8 mouse cellular contexts compared by ENCODE assay signal in genomic region chr12:108892989-108893714, GRCm38 (mm10). TPM values are rescaled to one million over a fixed set of nuclear protein-coding genes. Genes with fewer than 3 reads are reported as not detected.
DNase-seq lines count a peak whose midpoint lies in the region; ATAC-seq lines count a peak whose summit lies in the region.

TSS of gene Wdr25 (plus strand) at chr12:108893631.

- WGBS in heart, embryonic 15.5 days: 16% methylated on average over 12 of the region's 12 CpGs
- 23% methylated on average over 12 of the region's 12 CpGs for WGBS in limb, embryonic 12.5 days
- WGBS in midbrain, embryonic 15.5 days: 22% methylated on average over 12 of the region's 12 CpGs

- H3K4me3 ChIP-seq in brown adipose tissue, adult 24 weeks (ENCODE audit: insufficient read depth, low read depth, low read length): peak within 1 kb of the TSS; percentile 76
- H3K4me3 ChIP-seq in heart, embryonic 15.5 days: peak within 1 kb of the TSS; percentile 86
- peak within 1 kb of the TSS; percentile 88 for H3K4me3 ChIP-seq in limb, embryonic 12.5 days (replicated peaks)
- peak within 1 kb of the TSS; percentile 57 for H3K4me3 ChIP-seq in midbrain, embryonic 15.5 days

- no peak for DNase-seq in layer of hippocampus, postnatal 25 days (ENCODE audit: extremely low spot score in 1 of 2, low spot score in 1 of 2)
- no peak for DNase-seq in layer of hippocampus, postnatal 10 days (ENCODE audit: low spot score in 2 of 2)
- DNase-seq in right cerebral cortex, postnatal 4 days: no peak
- DNase-seq in gastrocnemius, adult 8-10 months (ENCODE audit: low spot score in 2 of 2): no peak

- peak within 1 kb of the TSS; percentile 80 for H3K27ac ChIP-seq in brown adipose tissue, adult 24 weeks (replicated peaks; ENCODE audit: low read depth, low read length)
- H3K27ac ChIP-seq in heart, embryonic 15.5 days: 0 out of 2 replicates have a peak within 1 kb of the TSS, but pooled peaks have one; percentile 11
- H3K27ac ChIP-seq in limb, embryonic 12.5 days: no peak within 1 kb of the TSS
- H3K27ac ChIP-seq in midbrain, embryonic 15.5 days: peak within 1 kb of the TSS; percentile 64

- no peaks in the 10 kb centered on the region for H3K9me3 ChIP-seq in heart, embryonic 15.5 days (replicated peaks)
- H3K9me3 ChIP-seq in limb, embryonic 12.5 days: no peaks in the 10 kb centered on the region
- no peaks in the 10 kb centered on the region for H3K9me3 ChIP-seq in midbrain, embryonic 15.5 days

- peaks cover 9% of the 10 kb centered on the region; the same call in 1 of the 2 replicates for H3K36me3 ChIP-seq in heart, embryonic 15.5 days
- peaks cover 20% of the 10 kb centered on the region for H3K36me3 ChIP-seq in limb, embryonic 12.5 days
- peaks cover 3% of the 10 kb centered on the region for H3K36me3 ChIP-seq in midbrain, embryonic 15.5 days (replicated peaks)

- H3K9ac ChIP-seq in heart, embryonic 15.5 days: peak within 1 kb of the TSS; percentile 80
- H3K9ac ChIP-seq in limb, embryonic 12.5 days (replicated peaks): peak within 1 kb of the TSS; percentile 72
- peak within 1 kb of the TSS; percentile 55 for H3K9ac ChIP-seq in midbrain, embryonic 15.5 days

- no peaks in the 10 kb centered on the region for H3K27me3 ChIP-seq in heart, embryonic 15.5 days
- H3K27me3 ChIP-seq in limb, embryonic 12.5 days: no peaks in the 10 kb centered on the region
- H3K27me3 ChIP-seq in midbrain, embryonic 15.5 days (replicated peaks): no peaks in the 10 kb centered on the region

- H3K4me1 ChIP-seq in brown adipose tissue, adult 24 weeks (ENCODE audit: control insufficient read depth, insufficient read depth, insufficient read length, low read length): peaks cover 4% of the 10 kb centered on the region; the same call in 1 of the 2 replicates
- peaks cover 14% of the 10 kb centered on the region for H3K4me1 ChIP-seq in heart, embryonic 15.5 days (replicated peaks)
- peaks cover 21% of the 10 kb centered on the region for H3K4me1 ChIP-seq in limb, embryonic 12.5 days (replicated peaks)
- peaks cover 24% of the 10 kb centered on the region for H3K4me1 ChIP-seq in midbrain, embryonic 15.5 days

- peak within 1 kb of the TSS; percentile 79 for H3K4me2 ChIP-seq in heart, embryonic 15.5 days
- peak within 1 kb of the TSS; percentile 97 for H3K4me2 ChIP-seq in limb, embryonic 12.5 days
- H3K4me2 ChIP-seq in midbrain, embryonic 15.5 days: peak within 1 kb of the TSS; percentile 89

- no peak for ATAC-seq in heart, embryonic 15.5 days (replicated peaks; ENCODE audit: insufficient number of reproducible peaks, insufficient read depth, low FRiP score, low read depth)
- ATAC-seq in limb, embryonic 12.5 days (ENCODE audit: insufficient number of reproducible peaks, insufficient read depth, low FRiP score, low TSS enrichment, low read depth): no peak
- no peak for ATAC-seq in midbrain, embryonic 15.5 days (replicated peaks)

RNA-seq across cellular contexts. Expression of gene Wdr25, which starts in this region (rescaled TPM):
- 10 to 100 TPM; 11.6 to 12.0 TPM for total RNA-seq in layer of hippocampus, postnatal 25 days (2021)
- 1 to 10 TPM; 7.1 to 9.0 TPM for total RNA-seq in layer of hippocampus, postnatal 10 days (2021)
- 1.9 and 2.4 TPM in 2 replicates for polyA plus RNA-seq in brown adipose tissue, adult 24 weeks (2012; ENCODE audit: insufficient read depth, insufficient read length, missing spikeins)
- 3.8 and 6.9 TPM in 2 replicates for polyA plus RNA-seq in heart, embryonic 15.5 days (2015; fragmentation: Nextera tagmentation; extraction: Ambion mirVana)
- polyA plus RNA-seq in limb, embryonic 12.5 days (2016; fragmentation: Nextera tagmentation; extraction: Ambion mirVana): 8.8 and 11.1 TPM in 2 replicates
- polyA plus RNA-seq in midbrain, embryonic 15.5 days (2015; fragmentation: Nextera tagmentation; extraction: Ambion mirVana): 5.2 and 7.2 TPM in 2 replicates
- total RNA-seq in gastrocnemius, adult 8-10 months (2022): 1 to 10 TPM; 3.7 to 4.8 (median 4.6) TPM
